Mouse (Mus musculus) midbrain, embryonic 14.5 days (tissue): ENCODE results near the gene Gm21936. TPM values are rescaled to one million over a fixed set of nuclear protein-coding genes. Genes with fewer than 3 reads are reported as not detected.
"Not testable (repeated sequence)": the region's sequence is repeated elsewhere in the genome, so short reads cannot be mapped to it uniquely, and the experiment has no call there.

Experiments used
- ATAC-seq: fragments of 200-750 bp; cut with Nextera tagmentation; 2 replicates; pipeline ENCODE4 v1.8.0; 2017; ENCODE audit warnings: moderate number of reproducible peaks, moderate library complexity; ENCODE audit not compliant: low FRiP score, low TSS enrichment
- DNase-seq: peaks from one replicate; pipeline ENCODE4 v3.0.0-alpha.2; 2015
- H3K27ac ChIP-seq: fragments of 300-500 bp; sonication (generic); replicated peaks from 2 replicates; pipeline ENCODE4 v1.5.1; 2014; ENCODE audit warnings: mild to moderate bottlenecking, low read depth, low read length, moderate library complexity
- H3K27me3 ChIP-seq: fragments of 300-500 bp; sonication (generic); 2 replicates; pipeline ENCODE4 v1.6.1; 2014; ENCODE audit warnings: low read length, control low read depth, mixed read lengths; ENCODE audit not compliant: control insufficient read depth, insufficient read depth
- H3K36me3 ChIP-seq: fragments of 300-500 bp; sonication (generic); 2 replicates; pipeline ENCODE4 v1.6.1; 2014; ENCODE audit warnings: low read length, control low read depth; ENCODE audit not compliant: control insufficient read depth, insufficient read depth
- H3K4me1 ChIP-seq: fragments of 300-500 bp; sonication (generic); 2 replicates; pipeline ENCODE4 v1.6.1; 2014; ENCODE audit warnings: mild to moderate bottlenecking, antibody characterized with exemption, low read length, control low read depth; ENCODE audit not compliant: control insufficient read depth, insufficient read depth
- H3K4me2 ChIP-seq: fragments of 300-500 bp; sonication (generic); 2 replicates; pipeline ENCODE4 v1.6.1; 2014; ENCODE audit warnings: mild to moderate bottlenecking, low read length, moderate library complexity
- H3K4me3 ChIP-seq: fragments of 300-500 bp; sonication (generic); replicated peaks from 2 replicates; pipeline ENCODE4 v1.5.1; 2014; ENCODE audit warnings: low read depth, low read length
- H3K9ac ChIP-seq: fragments of 300-500 bp; sonication (generic); replicated peaks from 2 replicates; pipeline ENCODE4 v1.6.1; 2014; ENCODE audit warnings: mild to moderate bottlenecking, low read length, moderate library complexity
- H3K9me3 ChIP-seq: fragments of 300-500 bp; sonication (generic); 2 replicates; pipeline ENCODE4 v1.6.1; 2016; ENCODE audit warnings: low read length, control low read depth, mixed read lengths; ENCODE audit not compliant: control insufficient read depth
- WGBS: fragments of 180-500 bp; shearing (Covaris S2); extraction: QIAGEN DNeasy Blood & Tissue Kit; methylation state at CpG from one replicate; pipeline ENCODE4 v1.1.7; 2014; 5-methylcytosine and 5-hydroxymethylcytosine counted together
- polyA plus RNA-seq: library from polyadenylated mRNA; unstranded; fragments of >200 nt; fragmentation: Nextera tagmentation; extraction: Ambion mirVana; gene quantifications from 2 replicates; pipeline ENCODE4 v1.2.1, GENCODE M21; 2014

The Gm21936 gene
- not detected in 2 replicates for polyA plus RNA-seq

DNA sequence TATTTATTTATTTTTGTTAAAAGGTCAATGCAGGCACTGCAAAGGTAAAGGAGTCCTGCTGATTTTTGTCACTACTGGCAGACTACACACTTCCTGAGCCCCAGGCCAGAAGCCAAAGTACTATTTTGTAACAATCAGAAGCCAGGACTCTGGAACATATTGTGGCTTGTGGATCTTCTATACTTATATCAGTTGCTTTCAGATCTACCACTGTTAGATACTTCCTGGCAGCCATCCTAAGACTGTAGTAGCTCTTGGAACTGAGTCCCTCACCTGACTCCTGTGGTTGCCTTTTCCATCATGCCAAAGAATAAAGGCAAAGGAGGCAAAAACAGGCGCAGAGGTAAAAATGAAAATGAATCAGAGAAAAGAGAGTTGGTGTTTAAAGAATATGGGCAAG, at the start of gene Gm21936:
TSS of gene Gm21936 (plus strand) at position 301 of the 400 bp plus-strand sequence.
- H3K4me2 ChIP-seq, H3K4me1 ChIP-seq, DNase-seq, H3K9ac ChIP-seq, ATAC-seq, H3K9me3 ChIP-seq, H3K27me3 ChIP-seq, H3K4me3 ChIP-seq, H3K27ac ChIP-seq, H3K36me3 ChIP-seq: not testable (repeated sequence)
- WGBS = 83% methylated on average over 1 of the region's 1 CpGs

DNA sequence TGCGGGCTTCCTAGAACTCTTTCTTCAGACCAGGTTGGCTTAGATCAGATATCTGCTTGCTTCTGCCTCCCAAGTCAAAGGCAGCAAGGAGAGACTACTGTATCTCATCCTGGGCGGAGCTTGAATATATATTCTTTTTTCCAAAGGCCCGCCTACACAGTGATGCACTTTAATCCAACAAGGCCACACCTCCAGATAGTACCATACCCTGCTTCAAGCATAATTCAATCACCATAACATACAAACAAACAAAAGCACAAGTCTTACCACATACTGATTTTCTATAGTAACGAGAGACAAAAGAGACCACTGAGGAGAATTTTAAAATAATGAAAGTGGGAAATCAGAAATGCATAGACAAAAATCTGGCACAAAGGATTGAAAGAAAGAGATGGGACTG, 19.7 kb upstream of the Gm21936 start, which contains the start of gene Gm21319:
TSS of gene Gm21319 (minus strand) at position 101 of the 400 bp plus-strand sequence.
- not testable (repeated sequence) for ATAC-seq, H3K9me3 ChIP-seq, H3K36me3 ChIP-seq, H3K27ac ChIP-seq, H3K27me3 ChIP-seq, H3K4me1 ChIP-seq, DNase-seq, H3K4me2 ChIP-seq, H3K9ac ChIP-seq, H3K4me3 ChIP-seq
- 85% methylated on average over 4 of the region's 4 CpGs for WGBS

- not testable (repeated sequence) for H3K4me1 ChIP-seq, DNase-seq, H3K4me3 ChIP-seq, ATAC-seq, H3K36me3 ChIP-seq, H3K27ac ChIP-seq, H3K9me3 ChIP-seq, H3K9ac ChIP-seq, H3K27me3 ChIP-seq, H3K4me2 ChIP-seq
- WGBS = 91% methylated on average over 5 of the region's 5 CpGs
Observed at GRCm38 (mm10) chr12:87797971-87798370, 2.7 kb downstream of the Gm21936 start.

DNA sequence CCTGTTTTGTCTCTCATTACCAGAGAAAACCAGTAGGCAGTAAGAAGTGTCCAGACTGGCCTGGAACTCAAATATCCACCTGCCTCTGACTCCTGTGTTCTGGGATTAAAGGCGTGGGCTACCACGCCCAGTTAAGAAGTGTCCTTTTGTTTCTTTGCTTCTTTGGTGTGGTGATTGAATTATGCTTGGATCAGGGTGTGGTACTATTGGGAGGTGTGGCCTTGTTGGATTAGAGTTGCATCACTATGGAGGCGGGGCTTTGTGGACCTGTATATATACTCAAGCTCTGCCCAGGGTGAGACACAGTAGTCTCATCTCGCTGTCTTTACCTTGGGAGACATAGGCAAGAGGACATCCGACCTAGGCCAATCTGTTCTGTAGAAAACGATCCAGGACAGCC, 21.0 kb downstream of the Gm21936 start, which contains the start of gene BB287469:
TSS of gene BB287469 (plus strand) at position 301 of the 400 bp plus-strand sequence.
- not testable (repeated sequence) for DNase-seq, H3K4me3 ChIP-seq, H3K36me3 ChIP-seq, H3K9ac ChIP-seq, ATAC-seq, H3K4me2 ChIP-seq, H3K9me3 ChIP-seq, H3K27ac ChIP-seq, H3K4me1 ChIP-seq, H3K27me3 ChIP-seq
- 90% methylated on average over 5 of the region's 6 CpGs for WGBS

GRCm38 (mm10) chr12:87842239-87842638, 46.9 kb downstream of the Gm21936 start, which contains the start of gene Gm2001:
Gene Gm2001, minus strand, starts transcription at chr12:87842339.
- not testable (repeated sequence) for H3K27ac ChIP-seq, H3K27me3 ChIP-seq, H3K4me1 ChIP-seq, DNase-seq, H3K36me3 ChIP-seq, ATAC-seq, H3K4me2 ChIP-seq, H3K4me3 ChIP-seq, H3K9me3 ChIP-seq, H3K9ac ChIP-seq
- 80% methylated on average over 1 of the region's 2 CpGs for WGBS

Other genes with a start within 250 kb of the Gm21936 start
- not detected in 2 replicates for gene Oog1, start 192.8 kb upstream of the Gm21936 start, polyA plus RNA-seq
- gene Gm4027, start 176.6 kb upstream of the Gm21936 start, polyA plus RNA-seq = not detected in 2 replicates
- gene Gm16381, start 150.9 kb upstream of the Gm21936 start, polyA plus RNA-seq = not detected in 2 replicates
- not detected in 2 replicates for gene Gm21319, start 19.8 kb upstream of the Gm21936 start, polyA plus RNA-seq
- not detected in 2 replicates for gene BB287469, start 21.1 kb downstream of the Gm21936 start, polyA plus RNA-seq
- gene Gm2001, start 46.8 kb downstream of the Gm21936 start, polyA plus RNA-seq = not detected in 2 replicates
- not detected in 2 replicates for gene Gm2016, start 78.6 kb downstream of the Gm21936 start, polyA plus RNA-seq
- not detected in 2 replicates for gene Gm2022, start 99.9 kb downstream of the Gm21936 start, polyA plus RNA-seq
- not detected in 2 replicates for gene Gm2035, start 124.3 kb downstream of the Gm21936 start, polyA plus RNA-seq
- gene Gm2042, start 158.6 kb downstream of the Gm21936 start, polyA plus RNA-seq = not detected in 2 replicates
- not detected in 2 replicates for gene Gm2075, start 216.3 kb downstream of the Gm21936 start, polyA plus RNA-seq
- not detected in 2 replicates for gene Gm6803, start 223.3 kb downstream of the Gm21936 start, polyA plus RNA-seq
- gene Gm2056, start 231.5 kb downstream of the Gm21936 start, polyA plus RNA-seq = not detected in 2 replicates